Mouse (Mus musculus) urinary bladder, postnatal 36 days (tissue): ENCODE data around the gene Plcb4.

ENCODE experiments used
- DNase-seq, 2 experiments: peaks; one replicate each; pipeline ENCODE4 v3.0.0; 2022; ENCODE audit warnings: low spot score in 2 of 2, mixed read lengths in 1 of 2

Gene Plcb4

GRCm38 (mm10) chr2:135854059-135854458 is 195.2 kb downstream of the Plcb4 start:
- DNase-seq: no peak

- no peak for DNase-seq
Measured at GRCm38 (mm10) chr2:135855890-135856490, 197.2 kb downstream of the Plcb4 start.

- no peak for DNase-seq
Measured at GRCm38 (mm10) chr2:135856826-135857225, 198.0 kb downstream of the Plcb4 start.

GRCm38 (mm10) chr2:135861531-135862488 is 203.0 kb downstream of the Plcb4 start:
- no peak for DNase-seq

- no peak for DNase-seq
Measured at GRCm38 (mm10) chr2:135862489-135863390, 203.9 kb downstream of the Plcb4 start.

- DNase-seq: no peak
Measured at GRCm38 (mm10) chr2:135863391-135864076, 204.7 kb downstream of the Plcb4 start.

- no peak for DNase-seq
Measured at GRCm38 (mm10) chr2:135866421-135866820, 207.6 kb downstream of the Plcb4 start.

- DNase-seq: no peak
Measured at GRCm38 (mm10) chr2:135866838-135867237, 208.0 kb downstream of the Plcb4 start.

GRCm38 (mm10) chr2:135869637-135870036 is 210.8 kb downstream of the Plcb4 start:
- DNase-seq: no peak

- DNase-seq: no peak
Measured at GRCm38 (mm10) chr2:135873146-135873545, 214.3 kb downstream of the Plcb4 start.

- no peak for DNase-seq
Measured at GRCm38 (mm10) chr2:135873761-135874160, 214.9 kb downstream of the Plcb4 start.

GRCm38 (mm10) chr2:135875549-135875948 is 216.7 kb downstream of the Plcb4 start:
- peak in 1 of 2 experiments; percentile 34 for DNase-seq

- no peak for DNase-seq
Measured at GRCm38 (mm10) chr2:135879356-135879755, 220.5 kb downstream of the Plcb4 start.

- no peak for DNase-seq
Measured at GRCm38 (mm10) chr2:135880269-135880760, 221.5 kb downstream of the Plcb4 start.

- no peak for DNase-seq
Measured at GRCm38 (mm10) chr2:135883359-135883758, 224.5 kb downstream of the Plcb4 start.

- DNase-seq: no peak
Measured at GRCm38 (mm10) chr2:135884534-135885180, 225.8 kb downstream of the Plcb4 start.

- DNase-seq: no peak
Measured at GRCm38 (mm10) chr2:135885607-135886006, 226.8 kb downstream of the Plcb4 start.

- DNase-seq: no peak
Measured at GRCm38 (mm10) chr2:135886081-135886679, 227.4 kb downstream of the Plcb4 start.

- DNase-seq: no peak
Measured at GRCm38 (mm10) chr2:135887805-135888204, 229.0 kb downstream of the Plcb4 start.

GRCm38 (mm10) chr2:135888206-135888605 is 229.4 kb downstream of the Plcb4 start:
- no peak for DNase-seq
